Mouse (Mus musculus) embryo, embryonic 11.5 days (tissue): ENCODE measurements around the gene Npcd.
A peak's percentile ranks its signal among the peaks of the same experiment; 100 is the strongest.

ENCODE experiments used
- DNase-seq: peaks from one replicate; pipeline ENCODE4 v3.0.0-alpha.2; 2012; ENCODE audit warnings: low read depth, low spot score

Gene Npcd

DNA sequence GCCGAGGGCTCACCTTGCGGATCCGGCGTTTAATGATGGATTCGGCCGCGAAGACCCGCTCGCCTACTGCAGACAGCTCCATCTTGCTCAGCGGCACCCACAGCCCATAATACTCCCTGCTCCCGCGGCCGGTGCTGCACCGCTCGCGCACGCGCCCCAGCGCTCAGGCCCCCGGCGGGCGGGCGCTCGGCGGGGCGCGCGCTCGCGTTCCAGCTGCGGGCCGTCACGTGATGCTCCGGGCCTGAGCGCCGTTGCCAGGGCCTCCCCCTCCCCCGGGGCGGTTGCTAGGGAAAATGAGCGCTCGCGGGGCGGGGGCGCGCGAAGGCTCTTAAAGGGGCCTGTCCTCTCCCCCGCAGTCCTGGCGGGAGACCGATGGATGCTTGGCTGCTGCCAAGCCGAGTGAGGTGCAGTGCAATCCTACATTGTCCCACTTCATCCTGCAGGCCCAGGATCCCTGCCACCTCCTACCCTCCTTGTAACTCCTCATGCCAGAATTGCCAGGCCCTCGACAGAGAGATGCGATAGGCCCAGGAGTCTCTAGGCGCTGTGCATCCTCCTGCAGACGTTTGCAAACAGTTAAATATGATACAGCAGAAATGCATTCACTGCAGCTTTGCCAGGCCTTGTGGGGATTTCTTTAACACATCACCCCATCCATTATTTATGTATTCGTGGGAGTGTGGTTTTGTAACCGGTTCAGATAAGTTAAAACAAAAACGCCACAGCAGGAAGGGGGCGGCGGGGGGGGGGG, at the start of gene Npcd, which contains the start of gene Cbx6:
Npcd (minus strand) TSS at position 108 of the 751 bp plus-strand sequence.
Cbx6 (minus strand) TSS at position 559 of the 751 bp plus-strand sequence.
- peak; percentile 98 for DNase-seq

DNA sequence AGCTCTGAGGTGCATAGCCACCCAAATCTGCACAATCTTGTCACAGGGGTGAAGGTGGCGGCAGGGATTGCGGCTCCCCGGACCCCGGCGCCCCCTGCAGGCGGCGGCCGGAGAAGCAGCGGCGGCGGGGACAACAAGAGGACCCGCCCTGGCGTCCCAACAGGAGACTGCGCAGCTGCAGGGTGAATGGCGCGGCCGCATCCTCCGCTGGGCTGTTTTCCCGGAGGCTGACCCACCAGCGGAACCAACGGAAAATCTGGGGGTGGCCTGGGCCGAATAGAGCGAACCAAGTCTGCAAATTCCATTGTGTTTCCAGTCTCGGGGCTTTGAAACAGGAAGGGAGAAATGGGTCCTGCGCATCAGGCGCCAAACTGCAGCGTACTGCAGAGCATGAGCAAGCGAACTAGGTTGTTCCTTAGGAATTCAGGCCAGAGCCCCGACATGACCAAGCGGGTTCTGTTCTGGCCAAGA, 49.4 kb upstream of the Npcd start:
- DNase-seq = peak; percentile 77

DNA sequence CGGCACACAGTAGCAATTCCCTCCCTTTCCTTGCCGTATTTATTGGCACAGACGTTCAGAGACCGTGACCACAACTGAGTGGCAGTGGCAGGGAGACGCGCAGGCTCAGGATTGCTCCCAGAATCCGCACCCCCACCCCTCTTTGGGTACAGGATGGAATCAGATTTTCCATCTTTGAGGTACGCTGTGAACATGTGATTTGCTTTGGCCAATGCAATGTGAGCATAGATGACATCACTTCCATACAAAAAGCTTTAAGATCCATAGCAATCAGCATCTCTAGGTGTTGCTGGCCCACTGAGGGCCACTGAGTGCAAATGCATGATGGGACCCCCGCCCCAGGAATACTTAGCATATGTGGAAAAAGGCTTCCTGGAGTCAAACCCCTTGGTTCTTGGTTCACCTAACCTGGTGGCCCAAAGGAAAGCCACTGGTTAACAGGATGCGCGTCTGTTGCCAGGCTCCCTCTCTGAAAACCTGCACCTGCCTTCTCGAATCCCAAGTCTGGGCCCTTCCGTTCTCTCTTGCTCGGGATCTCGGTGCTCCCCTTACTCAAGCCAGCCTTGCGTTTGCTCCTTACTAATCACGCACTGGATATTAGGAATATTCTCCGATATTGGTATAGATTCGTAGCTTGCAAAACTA, 48.7 kb upstream of the Npcd start:
- no peak for DNase-seq

DNA sequence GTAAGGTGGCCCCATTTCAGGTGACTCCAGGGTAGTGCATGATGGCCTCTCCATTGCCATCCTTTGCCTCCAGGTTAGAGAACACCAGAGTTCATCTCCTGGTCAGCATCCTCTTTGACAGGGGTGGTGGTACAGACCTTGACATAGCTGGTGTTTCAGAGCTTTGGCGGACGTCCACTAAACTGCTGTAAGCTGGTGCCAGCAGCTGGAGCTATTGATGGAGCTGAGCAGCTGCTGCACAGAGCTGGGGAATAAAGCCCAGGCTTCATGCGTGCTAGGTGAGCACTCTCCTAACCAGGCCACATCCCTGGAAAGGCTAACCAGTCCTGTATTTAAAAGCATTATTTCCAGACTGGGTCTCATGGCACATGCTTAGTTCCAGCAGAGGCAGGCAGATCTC, 46.4 kb upstream of the Npcd start:
- no peak for DNase-seq

DNA sequence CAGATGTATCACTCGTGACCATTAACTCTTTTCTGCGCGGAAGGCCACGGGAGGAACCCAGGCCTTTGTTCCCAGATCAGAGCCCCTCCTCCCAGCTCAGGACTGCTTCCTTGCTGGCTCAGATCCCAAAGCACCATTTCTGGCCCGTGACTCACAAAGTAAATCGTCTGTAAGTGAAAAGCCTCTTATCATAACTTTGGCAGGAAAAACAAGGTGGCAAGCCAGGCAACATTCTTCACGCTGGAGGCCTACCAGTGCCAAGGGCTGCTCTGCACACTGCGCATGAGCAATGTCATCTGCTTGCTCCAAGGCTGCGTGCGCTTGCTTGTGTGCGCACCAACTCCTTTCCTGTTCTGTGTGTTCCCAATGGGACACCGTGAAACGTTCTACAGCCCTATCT, 45.3 kb upstream of the Npcd start:
- DNase-seq = no peak

DNA sequence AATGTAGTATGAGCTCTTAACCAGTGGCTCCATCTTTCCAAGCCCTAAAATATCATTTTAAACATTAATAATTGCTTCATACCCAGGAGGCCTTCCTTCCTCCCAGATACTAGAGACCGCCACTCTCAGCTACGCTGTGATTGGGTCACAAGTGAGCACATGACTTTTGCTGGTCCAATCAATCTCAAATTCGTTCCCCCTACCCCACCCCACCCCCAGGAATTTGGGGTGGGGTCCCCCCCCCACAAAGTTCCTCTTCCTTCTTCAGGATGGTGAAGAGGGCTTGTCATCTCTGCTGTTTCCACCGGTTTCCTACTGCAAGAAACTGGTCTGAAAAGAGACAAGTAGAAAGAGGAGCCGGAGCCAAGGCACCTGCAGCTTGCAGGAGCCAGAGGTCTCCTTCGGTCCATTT, 44.7 kb upstream of the Npcd start:
- DNase-seq = no peak

DNA sequence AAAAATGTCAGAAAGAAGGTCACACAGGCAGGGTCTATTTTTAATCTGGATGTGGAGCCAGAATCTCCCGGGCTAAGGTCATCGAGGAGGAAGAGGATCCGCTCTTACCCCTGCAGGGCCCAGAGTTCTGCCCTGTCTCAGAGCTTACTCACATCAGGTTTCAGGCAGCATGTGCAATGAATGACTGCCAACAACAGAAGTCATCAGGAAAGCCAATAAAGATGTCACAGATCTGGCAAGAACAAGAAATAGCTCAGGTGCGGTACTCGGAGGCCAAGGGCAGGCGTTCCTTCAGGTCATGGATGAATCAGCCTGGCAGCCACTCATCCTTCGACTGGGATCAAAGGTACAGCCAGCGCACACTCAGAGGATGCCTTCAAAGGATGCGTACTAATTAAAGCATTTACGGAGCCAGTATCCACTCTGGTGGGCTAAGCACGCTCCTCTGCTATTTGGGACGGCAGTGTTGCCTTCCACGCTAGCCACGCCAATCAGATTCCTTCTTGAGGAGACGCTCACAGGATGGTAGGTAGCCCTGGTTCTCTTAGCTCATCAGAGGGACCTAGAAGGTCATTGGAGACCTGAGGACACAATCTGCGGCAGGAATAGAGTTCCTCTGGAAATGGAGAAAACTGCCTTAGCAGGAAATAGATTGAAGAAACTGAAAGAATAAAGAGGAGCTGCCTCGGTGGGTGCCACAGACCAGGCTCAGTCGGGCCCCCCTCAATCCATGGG, 41.4 kb upstream of the Npcd start:
- DNase-seq = no peak

DNA sequence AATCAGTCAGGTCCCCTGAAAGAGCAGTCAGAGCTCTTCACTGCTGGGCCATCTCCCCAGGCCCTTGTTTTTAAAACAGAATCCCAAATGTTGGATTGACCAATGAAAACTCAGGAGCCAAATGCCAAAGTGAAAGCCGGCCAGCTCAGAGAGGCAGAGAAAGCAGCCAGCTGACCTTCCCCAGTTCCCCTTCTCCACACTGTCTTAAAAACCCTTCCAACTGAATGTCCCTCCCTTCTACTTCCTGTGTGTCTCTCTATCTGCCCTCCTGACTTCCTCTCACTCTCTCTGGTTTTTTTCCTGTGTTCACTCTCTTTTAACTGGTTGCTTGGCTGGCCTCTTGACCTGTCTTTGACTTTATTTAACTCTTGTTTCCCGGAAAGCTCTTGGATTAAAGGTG, 40.0 kb upstream of the Npcd start:
- DNase-seq = no peak

DNA sequence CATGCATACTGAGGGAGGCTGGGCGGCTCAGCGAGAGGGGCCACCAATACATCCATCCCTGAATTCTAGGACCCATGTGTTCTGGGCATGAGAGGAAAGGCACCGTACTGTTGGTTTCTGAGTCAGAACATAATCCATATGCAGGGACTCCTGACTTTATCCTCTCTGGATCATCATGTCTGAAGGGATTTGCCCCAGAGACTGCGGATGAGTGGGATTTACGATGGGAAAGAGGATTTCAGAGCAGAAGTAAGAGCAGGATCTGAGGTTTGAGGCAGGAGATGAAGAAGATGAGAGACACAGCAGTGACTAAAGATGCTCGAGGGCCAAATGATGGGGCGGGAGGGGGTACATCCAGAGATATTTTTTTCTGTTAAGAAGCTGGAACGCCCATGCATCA, 39.5 kb upstream of the Npcd start:
- no peak for DNase-seq

DNA sequence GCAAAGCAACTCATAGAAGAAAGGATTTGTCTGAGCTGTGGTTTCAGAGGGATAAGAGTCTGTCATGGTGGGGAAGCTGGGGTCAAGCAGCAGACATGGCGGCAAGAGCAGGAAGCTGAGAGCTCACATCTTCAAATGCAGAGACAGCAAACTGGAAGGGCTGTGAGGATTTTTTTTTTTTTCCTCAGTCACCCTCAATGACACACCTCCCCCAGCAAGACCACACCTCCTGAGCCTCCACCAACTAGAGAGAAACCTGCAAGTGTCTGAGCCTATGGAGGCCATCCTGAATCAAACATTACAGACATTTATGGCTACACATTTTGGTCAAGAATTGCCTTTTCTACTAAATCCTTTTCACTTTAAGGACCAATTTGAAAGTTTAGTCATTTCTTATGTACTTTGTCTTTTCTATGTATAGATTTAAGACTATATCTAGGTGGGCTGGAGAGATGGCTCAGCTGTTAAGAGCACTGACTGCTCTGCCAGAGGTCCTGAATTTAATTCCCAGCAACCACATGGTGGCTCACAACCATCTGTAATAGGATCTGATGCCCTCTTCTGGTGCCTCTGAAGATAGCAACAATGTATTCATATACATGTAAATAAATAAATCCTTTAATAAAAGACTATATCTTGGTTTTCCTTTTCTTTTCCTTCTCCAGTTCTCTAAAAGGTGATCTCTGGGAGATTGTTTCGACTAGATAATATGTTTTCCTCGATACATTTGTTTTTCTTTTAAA, 33.4 kb upstream of the Npcd start:
- no peak for DNase-seq

DNA sequence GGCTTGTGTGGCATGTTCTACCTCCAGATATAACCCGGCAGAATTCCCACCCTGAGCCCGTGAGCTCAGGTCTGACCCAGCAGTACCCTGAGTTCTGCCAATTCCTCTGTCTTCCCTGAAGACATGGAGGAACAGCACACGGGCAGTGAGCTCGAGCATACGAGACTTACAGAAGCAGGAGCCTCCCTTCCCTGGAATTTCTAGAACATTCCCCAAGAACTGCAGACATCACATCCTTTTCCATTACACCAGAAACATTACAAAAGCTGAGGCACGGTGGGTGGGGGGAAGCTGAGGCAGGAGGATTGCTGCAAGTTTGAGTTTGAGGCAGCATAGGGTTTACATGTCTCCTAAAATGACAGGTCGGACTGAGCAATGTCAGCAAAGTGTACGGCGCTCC, 25.8 kb upstream of the Npcd start:
- no peak for DNase-seq

DNA sequence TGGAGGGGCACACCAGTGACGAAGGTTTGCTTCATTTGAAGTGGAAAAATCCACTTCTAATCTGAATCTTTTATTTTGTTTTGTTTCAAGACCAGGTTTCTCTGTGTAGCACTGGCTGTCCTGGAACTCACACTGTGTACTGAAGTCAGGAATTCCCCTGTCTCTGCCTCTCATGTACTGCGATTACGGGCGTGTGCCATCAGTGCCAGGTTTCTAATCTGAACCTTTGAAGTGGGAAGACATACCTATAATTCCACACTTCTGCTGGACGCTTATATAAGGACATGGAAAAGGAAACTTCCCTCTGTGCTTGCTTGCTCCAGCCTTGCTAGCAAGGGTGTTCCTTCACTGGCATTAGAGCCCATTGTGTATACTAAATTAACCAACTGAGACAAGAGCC, 24.9 kb upstream of the Npcd start:
- DNase-seq = no peak

DNA sequence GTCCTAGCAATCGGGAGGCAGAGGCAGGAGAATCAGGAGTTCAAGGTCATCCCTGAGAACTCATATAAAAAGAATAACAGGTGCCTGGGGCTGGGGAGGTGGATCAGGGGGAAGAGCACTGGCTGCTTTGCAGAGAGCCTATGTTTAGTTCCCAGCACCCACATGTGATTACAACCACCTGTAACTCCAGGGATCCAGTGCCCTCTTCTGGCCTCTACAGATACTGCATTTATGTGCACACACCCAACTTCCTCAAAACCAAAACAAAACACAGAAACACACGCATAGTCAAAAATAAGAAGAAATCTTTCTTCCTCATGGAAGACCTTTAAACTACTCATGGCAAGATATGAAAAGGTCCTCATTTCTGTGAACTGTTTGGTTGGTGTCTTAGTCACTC, 16.1 kb upstream of the Npcd start:
- no peak for DNase-seq

DNA sequence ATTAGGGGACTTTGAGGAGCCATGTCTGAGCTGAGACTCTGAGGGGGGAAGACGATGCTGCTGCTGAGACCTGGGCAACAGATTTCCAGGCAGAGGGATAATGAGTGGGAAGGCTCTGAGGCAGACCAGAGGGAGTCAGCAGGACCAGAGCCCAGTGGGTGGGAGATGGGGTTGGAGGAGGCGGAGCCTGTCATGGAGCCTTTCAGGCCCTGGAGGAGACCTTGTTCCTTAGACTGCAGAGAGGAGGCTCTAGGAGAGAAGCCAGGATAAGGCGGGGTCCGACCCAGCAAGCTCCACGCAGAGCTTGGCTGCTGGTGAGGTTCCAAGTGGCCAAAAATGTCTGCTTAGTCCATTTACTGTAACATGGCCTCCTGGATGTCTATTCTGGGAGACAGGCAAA, 13.1 kb upstream of the Npcd start:
- DNase-seq = no peak

DNA sequence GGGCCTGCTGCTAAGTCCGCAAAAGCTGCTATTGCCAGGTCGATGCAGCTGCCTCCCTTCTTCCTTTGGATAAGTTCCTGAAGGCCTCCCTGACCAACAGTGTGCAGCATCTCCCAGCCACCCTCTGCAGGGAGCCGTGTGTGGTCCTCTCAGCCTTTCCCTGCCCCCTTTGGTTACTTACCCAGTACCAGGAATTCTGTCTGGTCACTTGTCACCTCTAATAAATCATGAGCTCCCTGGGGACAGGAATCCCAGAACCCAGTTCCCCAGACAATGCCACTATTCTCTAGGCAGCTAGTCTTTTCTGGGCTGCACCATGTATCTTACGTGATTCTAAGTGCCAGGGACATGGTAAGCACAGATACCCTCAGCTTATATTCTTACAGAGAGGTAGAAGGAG, 11.9 kb upstream of the Npcd start:
- no peak for DNase-seq

DNA sequence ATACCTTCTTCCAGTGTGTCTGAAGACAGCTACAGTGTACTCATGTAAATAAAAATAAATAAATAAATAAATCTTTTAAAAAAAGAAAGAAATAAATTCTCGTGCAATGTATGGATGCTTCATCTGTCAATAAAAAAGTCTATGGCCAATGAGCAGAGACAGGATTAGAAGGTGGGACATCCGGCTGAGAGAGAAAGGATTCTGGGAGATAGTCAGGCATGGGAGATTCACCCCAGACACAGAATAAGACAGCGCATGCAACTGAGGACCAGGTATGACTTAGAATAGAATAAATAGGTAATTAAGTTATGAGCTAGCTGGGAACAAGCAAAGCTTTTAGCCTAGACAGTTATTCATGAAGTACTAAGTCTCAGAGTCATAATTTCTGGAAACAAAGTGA, 8.9 kb upstream of the Npcd start:
- DNase-seq = no peak

DNA sequence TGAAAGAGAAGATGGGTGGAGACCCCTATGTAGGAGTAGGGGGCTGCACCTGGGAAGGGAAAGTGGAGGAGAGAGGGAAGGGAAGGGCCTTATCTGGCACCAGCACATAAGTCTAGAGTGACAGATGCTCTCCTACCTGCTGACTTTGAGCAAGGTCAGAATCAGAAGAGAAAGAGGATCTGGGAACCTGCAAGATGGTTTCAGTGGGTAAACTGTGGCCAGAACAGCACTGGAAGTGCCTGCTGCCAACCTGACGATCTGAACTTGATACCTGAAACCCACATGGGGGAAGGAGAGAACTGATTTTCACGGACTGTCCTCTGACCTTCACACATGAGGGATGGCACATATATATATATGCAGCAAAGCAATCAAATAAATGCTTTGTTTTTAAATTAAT, 6.2 kb upstream of the Npcd start:
- DNase-seq = no peak

DNA sequence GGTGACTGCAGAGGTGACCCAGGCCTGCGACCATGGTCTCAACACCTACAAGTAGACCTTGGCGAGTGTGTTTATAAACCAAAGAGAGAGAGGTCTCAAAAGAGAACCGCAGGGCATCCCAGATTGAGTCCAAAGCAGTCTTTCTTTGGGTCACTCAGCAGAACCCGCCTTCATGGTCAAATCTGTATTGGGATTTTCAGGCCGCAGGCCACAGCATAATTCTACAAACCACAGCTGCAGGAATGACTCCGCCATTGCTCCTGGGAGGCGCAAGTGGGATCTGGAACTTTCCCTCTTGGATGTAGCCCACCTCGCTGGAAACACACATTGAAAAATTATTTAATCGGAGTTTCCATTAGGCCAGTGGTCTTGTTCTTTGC, 834 bp upstream of the Npcd start:
- DNase-seq = no peak

DNA sequence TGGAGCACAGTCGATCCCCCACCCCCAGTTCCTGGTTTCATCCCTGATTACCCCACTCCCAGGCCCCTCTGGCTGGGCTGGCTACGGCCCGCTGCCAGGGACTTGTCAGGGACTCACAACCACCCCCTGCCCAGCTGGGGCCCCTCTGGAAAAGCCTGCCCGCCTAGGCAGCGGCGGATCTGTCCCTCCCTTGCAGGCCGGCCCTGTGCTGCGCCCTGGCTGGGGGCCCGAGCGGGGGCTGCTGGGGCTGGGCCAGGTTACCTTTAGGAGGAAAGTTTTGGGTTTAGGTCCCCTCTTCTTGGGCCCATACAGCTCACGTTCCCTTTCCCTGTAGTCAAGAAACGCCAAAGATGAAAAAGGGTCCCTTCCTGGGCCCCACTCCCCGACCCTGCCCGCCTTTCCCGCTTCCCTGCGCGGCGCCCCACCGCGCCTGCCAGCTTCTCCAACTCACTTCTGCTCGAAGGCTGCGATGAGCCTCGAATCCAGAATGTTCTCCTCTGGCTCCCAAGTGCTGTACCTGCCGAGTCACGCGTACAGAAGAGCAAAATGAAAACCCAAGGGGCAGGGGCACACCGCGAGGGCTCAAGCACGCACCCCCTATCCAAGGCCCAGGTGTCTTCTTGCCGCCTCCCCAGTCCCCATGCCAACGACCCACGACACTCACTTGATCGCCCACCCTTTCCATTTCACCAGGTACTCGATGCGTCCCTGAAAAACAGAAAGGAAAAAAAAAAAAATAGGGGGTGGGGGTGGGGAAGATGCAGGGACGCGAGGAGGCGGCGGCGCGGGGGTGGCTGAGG, 586 bp downstream of the Npcd start:
- no peak for DNase-seq

DNA sequence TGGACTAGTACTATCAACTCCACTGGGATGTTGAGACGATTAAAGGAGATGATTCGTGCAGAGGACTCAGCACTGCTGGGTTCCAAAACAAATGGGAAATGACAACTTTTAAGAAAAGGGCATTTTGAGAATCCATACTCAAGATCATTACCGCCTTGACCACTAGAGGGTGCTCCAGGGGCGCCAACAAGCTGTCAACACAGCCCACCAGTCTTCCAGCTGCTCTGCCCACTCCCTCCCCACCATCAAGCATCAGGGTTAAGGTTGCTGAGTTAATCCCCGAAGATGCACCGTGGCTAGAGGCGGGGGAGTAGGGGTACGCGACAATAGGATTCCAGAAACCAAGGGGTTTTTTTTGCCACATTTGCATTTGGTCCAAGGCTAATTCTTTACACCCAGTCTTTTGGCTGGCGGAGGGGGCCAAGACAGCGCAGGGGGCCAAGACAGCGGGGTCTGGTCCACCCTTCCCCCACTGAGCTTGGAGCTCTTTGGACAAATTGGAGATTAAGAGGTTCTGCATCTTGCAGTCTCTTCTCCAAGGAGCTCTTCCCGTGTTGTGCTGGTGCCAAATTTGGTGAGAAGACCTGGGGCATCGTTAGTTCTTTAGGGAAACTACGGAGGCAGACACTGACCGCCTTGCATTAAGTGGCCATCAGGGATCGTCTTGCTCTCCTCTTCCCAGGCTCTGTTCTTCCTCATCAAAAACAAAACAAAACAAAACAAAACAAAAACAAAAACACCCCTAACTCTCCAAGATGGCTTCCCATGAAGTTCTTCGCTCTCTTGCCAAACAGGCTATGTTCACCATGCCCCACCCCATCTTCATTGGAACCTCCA, 1.8 kb downstream of the Npcd start:
- DNase-seq = peak; percentile 72
